Mouse (Mus musculus) retina, adult 2 months (tissue): ENCODE results near the gene Mgmt.

Experiments used
- DNase-seq: peaks from one replicate; pipeline ENCODE4 v3.0.0-alpha.2; 2012; ENCODE audit warnings: low read depth, low spot score

Mgmt gene

DNA sequence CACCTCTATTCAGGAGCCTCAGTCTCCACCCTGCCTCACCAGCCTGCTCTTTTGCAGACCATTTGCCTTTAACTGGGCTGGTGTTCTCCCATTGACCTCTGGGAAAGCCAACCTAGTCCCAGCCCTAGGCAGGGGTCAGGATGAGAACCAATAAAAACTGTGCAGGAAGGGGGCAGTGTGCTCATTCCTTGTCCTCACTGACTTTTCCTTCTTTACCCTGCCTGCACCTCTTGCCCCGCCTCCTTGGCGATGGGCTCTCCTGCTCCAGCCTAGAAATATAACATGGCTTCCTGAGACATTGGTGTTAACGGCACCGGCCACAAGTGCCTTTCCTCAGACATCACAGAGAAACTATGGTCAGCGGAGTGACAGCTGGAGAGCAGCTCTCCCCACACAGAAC is 161.7 kb downstream of the Mgmt start:
- DNase-seq = no peak

DNA sequence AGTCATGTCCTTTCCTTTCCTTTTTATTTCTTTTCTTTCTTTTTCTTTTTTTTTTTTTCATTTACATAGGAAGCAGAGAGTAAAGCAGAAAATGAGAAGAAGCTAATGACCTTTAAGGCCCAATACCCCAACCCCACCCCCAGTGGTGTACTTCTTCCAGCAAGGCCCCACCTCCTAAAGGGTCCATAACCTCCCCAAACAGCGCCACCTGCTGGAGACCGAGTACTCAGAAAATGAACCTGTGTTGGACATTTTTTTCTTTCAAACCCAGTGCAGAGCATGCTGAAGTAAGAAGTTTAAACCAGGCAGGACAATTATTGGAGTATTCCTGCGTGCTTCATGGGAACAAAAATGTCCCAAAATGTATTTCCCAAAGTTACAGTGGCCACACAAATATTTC is 166.1 kb downstream of the Mgmt start:
- no peak for DNase-seq

DNA sequence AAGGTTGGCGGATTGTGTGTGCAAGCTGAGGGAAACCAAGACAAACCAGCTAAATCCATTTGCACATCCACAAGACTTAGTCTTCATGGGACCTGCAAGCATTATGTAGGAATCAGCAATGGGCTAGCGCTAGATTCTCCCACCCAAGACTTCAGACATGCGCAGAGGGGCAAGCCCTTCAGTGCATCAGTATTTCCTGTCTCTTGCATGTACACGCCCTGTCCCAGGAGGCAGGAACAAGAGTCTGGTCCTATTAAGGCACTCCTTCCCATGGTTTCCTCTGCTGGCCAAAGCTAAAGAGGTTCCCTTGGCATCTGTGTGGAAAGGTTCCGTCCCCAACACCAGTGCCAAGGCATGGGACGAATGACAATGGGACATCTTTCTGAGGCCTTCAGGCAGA is 166.7 kb downstream of the Mgmt start:
- DNase-seq = no peak

DNA sequence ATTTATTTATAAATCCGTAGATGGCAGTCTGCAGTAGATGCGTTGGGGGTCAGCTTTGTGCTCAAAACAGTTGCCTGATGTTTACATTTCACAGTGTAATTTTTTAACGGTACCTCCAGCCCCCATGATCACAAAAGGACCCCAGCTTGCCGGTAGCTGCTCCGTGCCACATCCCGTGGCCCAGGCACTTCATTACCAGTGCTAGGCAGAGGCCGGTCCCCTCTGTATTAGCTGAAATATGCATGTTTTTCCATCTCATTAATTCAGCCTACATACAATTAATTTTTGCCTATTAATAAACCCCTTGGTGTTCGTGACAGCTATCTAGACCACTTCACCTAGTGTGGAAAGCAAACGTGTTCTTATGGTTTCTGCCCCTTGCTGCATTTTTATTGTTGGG is 169.8 kb downstream of the Mgmt start:
- no peak for DNase-seq

DNA sequence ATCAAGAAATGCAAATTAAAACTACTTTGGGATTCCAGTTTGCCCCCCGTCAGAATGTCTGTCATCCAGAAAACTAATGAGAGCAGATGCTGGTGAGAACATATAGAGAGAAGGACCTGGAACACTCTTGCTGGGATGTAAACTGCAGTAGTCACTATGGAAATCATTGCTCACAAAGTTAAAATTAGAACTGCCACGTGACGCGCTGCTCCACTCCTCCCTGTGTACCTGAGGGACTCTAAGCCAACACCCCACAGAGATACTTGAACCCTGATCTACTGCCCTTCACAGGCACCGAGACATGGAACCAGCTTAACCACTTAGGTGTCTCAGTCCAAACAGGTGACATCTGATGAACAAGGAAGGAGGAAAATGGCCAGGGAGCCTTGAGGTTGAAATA is 171.0 kb downstream of the Mgmt start:
- DNase-seq = no peak

DNA sequence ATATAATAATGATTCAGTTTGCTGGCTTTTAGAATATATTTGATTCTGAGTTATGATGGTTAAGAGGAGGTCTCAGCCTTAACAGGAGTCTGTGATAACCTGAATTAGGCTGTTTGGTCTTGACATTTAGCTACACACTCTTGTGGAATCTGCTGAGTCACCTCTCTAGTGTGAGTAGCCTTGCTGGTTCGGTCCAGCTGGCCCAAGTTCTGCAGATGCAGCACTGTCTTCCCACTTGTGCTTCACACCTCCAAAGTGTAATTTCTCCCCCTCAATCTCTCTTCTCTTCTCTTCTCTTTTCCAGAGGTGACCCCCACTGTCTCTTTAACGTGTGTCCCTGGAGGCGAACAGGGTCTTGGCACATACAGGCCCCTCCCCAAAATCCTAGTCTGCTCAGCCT is 171.8 kb downstream of the Mgmt start:
- DNase-seq = no peak

DNA sequence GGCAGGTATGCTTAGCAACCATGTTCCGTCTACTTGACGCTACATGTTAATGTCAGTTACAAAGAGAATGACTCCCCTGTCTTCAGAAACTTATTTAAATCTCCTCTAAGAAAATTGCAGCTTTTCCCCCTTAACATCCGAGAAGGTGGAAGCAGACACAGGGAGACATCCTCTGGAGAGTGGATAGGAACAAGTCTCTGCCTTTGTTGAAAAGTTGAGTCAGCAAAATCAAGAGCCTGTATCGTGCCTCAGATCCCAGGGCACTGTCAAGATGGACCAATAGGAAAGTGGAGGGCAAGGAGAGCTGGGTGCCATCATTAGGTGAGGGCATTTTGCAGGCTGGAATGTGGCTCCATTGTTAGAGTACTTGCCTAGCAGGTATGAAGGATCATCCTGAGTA is 172.6 kb downstream of the Mgmt start:
- DNase-seq = no peak

DNA sequence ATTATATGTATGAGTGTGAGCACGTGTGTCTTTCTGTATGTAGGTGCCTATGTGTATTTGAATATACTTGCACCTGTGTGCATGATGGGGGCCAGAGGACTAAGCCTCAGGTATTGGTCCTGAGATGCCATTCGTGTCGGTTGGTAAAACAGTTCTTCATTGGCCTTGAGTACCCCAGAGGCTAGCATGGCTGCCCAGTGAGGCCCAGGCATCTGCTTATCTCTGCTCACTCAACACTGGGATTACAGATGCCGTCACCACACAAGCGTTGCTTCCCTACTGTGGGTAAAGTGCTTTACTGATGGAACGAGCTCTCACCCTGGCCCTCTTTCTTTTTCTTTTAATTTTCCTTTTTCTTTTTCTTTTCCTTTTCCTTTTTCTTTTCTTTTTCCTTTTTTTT is 173.3 kb downstream of the Mgmt start:
- DNase-seq = no peak

DNA sequence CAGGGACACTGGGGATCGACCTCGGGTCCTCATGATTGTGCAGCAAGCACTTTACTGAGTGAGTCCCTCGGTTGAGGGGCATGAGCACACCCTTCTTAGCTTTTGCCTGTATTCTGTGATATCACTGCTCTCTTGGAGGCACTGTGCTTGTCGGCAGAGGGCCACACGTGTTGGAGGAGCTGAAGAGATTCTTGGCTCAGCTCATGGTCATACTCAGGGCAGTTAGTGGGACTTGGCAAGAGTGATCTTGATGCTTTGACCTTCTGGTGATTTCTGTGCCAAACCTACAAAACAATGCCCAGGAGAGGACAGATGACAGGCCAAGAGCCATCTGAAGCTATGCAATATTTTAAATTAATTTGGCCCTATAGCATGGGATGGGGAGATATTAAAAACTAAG is 174.4 kb downstream of the Mgmt start:
- DNase-seq = no peak

DNA sequence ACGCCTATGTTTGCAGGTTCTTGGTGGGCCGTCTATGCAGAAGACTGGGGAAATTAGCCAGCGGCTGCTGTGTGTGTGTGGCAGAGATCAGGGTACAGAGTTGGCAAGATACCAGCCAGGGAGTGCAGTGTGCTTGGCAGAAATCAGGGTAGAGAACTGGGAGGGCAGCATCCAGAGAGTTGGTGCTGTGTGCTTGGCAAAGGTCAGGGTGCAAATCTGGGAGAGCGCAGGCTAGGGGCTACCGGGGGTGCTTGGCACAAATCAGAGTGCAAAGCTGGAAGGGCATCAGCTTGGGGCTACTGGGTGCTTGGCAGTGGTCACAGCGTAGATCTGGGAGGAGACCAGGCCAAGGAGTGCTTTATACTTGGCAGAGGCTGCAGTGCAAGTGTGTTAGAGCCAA is 175.4 kb downstream of the Mgmt start:
- no peak for DNase-seq

DNA sequence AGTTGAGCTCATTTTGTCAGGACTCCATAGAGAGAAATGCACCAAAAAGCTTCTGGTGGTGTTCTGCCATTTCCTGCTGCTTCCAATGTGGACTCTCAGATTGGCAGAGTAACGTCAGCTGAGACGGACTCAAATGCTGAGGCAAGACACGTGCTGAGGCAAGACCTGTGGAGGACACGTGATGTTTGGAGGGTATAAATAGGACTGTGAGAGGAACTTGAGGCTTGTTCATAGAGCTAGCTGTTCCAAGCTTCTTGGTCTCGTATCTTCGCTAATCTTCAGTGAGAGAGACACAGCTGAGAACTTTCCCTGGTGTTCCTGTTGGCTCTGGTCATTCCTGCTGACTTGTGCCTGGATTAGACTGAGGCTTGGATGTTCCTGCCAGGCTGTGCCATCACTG is 176.9 kb downstream of the Mgmt start:
- DNase-seq = no peak

DNA sequence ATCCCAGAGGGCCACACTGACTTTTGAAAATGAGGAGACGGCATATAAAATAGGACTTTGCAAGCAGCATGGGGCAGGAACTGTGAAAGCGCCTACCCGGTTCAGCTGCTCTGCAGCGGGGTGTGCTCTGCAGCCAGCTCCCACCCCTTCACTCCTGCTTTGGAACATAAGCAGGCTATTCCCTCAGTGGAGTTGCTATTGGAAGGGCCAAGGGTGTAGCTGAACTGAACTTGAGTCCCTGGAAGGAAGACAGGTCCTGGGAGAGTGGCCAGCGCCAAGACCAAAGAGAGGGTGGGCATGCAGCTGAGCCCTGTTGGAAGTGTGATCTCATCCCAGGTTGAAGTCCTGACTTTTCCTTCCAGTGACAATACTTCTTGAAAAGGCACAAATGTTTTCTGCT is 179.5 kb downstream of the Mgmt start:
- DNase-seq = no peak

DNA sequence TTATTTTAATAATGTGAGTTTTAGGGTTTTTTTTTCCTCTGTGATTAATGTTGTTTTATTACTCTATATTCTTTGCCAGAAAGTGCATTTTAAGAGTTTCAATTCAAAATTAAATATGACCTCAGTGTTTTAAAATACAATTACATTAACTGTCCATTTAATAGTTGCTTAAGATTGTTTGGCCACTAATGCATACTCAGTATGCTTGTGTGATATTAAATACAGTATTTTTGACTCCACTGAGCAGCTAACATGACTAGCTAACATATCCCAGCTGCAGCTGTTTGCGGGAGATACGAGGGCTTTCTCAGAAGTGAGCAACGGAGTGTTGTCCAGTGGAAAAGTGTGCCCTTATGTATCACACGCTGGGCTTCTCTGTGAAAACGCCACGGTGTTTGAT is 179.9 kb downstream of the Mgmt start:
- DNase-seq = no peak

DNA sequence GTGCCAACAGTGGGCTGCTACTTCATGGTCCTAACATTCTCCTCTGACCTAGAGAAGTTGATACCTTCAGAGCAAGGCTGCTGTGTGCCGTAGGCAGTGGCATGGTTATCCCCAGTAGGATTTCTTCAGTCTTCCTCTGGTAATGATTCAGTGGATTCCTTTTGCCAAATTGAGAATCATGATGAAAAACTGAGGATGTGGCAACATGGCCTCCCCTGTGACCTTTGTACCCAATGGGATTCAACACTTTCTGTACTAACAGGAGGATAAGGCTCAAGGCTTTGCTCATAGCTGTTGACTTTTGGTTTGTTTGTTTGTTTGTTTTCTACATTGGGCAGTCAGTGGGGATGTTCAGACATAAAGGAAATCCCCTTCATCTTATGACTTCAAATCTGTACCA is 180.9 kb downstream of the Mgmt start:
- no peak for DNase-seq

DNA sequence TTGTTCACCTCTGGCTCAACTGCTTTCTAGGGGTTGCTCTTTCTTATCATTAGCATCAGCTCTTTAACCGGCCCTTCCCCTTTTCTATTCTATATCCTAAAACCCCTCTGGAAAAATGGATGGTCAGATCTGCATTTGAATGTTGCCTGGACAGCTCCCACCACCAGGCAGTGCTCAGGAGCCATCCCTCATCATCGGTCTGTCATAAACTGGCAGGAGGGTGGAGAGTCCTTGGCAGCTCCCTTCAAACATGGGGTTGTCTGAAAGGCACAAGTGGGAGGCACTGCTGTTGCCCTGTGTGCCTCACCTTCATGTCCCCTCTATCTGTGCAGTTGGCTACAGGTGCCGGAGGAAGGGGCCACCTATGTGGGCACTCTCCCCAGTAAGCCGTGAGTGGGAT is 185.8 kb downstream of the Mgmt start:
- DNase-seq = no peak

DNA sequence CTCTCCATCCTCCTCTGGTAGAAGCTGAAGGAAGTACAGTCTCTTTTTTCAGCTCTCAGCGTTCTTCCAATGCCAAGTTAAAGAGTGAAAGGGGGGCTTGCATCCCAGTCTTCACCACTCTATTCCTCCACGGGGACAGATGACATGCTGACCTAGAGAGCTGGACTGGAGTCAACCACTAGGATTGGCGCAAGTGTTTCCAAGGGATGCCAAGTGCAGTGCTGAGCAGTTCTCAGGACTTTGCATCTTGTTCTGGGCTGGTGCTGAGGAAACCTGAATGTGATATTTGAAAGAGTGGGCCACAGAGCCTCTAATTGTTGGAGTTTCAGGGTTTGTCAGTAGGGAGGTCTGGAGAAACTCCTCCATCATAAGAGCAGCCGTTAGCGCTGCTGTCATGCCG is 187.8 kb downstream of the Mgmt start:
- no peak for DNase-seq

DNA sequence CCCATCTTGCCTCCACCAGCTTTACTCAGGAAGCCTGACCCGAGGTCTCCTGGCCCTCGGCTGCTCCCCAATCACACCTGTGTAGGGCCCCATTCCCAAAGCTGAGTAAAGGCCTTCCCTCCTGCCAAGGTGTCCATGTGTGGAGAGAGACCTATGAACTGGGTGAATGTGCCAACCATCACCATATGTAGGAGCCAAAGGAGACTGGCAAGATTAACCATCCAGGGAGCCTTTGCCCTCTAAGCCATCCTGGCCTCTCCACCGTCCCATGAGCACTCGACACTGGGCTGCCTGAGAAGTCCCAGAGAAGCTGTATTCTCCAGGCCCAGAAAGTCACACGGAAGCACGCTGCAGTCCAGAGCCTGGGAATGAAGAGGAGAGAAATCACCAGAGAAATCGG is 190.2 kb downstream of the Mgmt start:
- DNase-seq = no peak

DNA sequence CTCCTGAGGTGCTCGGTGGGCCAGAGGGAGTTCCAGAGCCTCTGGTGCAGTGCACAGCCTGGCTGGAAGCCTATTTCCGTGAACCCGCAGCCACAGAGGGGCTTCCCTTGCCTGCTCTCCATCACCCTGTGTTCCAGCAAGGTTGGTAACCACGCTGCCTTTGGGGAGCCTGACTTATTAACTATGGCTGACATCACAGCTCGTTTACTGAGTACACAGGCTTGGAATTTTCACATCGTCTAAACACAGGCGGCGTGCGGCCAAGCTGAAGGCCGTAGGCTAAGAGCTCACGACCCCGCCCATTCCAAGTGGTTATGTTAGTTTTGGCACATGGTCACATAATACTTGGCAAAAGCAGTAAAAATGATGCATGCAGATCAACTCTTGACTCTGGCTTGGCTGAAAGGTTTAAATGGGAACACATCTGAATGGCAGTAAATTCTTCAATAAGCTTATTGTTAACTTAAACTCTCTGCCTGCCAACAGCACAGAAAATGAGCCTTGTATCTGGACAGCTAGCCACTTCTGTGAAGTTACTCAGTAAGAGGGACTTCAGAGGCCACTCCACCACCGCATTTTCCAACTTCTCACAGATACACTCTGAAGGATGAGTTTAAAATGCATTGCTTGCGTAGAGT is 191.7 kb downstream of the Mgmt start:
- no peak for DNase-seq

DNA sequence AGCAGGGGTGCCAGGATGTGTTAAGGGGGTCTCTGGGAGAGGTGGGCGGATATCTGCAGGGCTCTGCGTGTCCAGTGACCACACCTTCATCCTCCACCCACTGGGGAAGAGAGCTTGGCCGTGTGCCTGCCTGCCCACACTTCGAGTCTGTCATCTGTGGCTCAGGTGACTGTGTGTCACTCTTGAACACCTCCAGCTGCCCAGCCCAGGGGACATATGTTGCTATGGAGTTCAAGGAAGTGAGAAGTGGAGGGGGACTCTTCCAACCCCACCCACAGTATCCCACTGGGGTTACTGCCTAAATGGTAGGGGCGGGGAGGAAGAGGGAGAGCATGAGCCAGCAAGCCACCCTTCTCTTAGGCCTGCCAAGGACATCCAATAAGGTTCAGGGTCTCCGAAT is 192.7 kb downstream of the Mgmt start:
- DNase-seq = no peak

DNA sequence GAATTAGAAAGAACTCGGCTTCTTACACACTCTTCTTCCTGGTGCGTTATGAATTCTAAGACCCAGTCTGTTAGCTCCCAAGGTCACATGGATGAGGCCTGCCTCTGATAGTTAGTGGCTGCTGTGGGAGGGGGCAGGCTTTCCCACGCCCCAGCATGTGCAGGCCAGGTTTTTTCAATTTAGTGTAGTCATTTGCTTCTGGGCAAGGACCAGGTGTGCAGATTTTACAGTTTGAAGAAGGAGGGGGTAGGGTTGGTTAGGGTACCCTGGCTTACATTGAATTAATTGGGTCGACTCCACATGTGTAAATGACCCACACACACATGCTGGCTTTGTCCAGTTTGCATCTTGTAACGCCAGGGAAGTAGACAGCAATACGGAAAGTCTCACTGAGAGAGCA is 193.7 kb downstream of the Mgmt start:
- no peak for DNase-seq

DNA sequence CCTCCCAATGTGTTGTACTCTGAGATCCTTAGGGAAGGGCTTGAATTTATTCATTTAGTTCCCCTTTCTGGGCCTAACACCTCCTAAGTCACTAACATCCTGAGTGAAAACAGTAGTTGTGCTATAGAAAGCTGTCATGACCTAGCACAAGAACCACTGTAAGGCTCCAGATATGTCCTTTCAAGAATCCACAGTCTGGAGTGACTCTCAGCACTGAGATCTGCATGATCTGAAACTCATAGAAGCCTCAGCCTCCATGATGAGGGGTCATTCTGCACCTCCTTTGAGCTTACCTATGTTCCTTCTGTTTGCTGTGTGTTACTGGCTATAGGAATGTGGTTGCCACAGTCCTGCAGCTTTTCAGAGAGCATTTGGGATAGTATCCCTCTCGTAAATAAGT is 200.1 kb downstream of the Mgmt start:
- no peak for DNase-seq

DNA sequence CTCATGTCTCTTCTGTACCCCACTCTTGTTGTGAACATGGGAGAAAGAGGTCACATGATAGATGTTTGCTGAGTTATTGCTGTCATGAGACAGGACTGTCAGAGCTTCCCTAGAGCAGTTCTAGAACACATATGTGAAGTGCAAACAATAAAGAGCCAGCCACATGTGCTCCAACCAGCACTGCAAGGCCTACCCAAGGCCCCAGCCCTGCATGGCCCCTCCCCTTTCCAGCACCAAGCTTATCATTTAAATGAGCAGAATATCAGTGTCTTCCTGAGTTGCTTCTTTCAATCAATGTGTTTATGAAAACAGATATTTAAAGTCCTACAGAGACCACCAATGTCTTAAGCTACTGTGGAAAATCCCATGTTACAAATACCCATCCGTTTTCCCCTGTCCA is 201.3 kb downstream of the Mgmt start:
- no peak for DNase-seq

DNA sequence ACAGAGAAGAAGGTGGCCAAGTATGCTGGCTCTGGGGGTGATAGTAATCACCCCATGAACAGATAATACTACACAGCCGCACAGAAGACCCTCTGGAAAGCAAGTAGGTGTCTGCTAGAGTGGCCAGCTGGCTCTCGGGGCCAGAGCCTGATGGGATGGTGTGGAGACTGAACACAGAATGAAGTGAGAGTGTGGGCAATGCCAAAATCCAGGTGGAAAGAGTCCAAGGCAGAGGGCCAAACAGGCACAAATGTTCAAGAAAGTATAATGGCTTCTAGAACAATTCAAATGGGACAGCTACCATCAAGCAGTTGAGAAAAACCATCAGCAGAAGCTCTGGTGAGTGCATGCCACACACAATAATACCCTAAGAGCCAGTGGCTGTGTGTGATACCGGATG is 205.4 kb downstream of the Mgmt start:
- DNase-seq = no peak

DNA sequence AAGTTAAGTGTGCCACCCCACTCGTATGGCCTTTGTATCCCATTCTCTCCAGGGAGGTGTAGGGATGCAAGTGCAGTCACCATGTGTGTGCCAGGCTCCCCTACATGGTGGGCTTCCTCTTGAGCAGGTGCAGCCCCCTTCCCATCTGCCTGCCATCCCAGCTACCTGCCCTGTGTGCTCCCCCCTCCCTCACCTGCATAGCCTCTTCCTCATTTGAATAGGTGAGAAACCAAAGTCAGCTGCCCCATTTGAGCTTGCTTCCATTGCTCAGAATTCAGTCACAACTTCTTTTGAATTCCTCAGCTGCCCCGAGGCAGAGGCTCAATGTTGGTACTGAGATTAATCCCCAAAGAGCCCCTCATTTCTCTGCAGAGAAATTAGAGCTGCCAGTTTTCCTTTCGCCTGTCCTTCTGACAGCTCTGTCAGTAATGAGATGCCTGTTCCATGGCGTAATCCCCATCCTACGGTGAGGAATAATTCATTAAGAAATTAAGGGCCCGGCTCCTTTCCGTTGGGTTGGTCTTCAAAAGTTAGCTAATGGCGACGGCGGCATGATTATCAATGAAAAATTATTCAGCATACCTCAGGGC is 208.3 kb downstream of the Mgmt start:
- no peak for DNase-seq
